Mouse (Mus musculus) heart, embryonic 10.5 days (tissue): ENCODE measurements at regions not wholly inside any gene's neighbourhood (a gene's known extent, or its start where the extent isn't known, plus 50 kb on each side); places are given as distances from the start of the nearest gene placed in this dataset.
"Not testable (repeated sequence)": the region's sequence is repeated elsewhere in the genome, so short reads cannot be mapped to it uniquely, and the experiment has no call there.

ENCODE experiments used
- DNase-seq: peaks from one replicate; pipeline ENCODE4 v3.0.0-alpha.2; 2017; ENCODE audit warnings: low spot score
- H3K27ac ChIP-seq: fragments of 300-500 bp; sonication (generic); 2 replicates; pipeline ENCODE4 v1.5.1; 2016; ENCODE audit warnings: mild to moderate bottlenecking
- H3K27me3 ChIP-seq: fragments of 300-500 bp; sonication (generic); 2 replicates; pipeline ENCODE4 v1.6.1; 2016; ENCODE audit warnings: mild to moderate bottlenecking; ENCODE audit not compliant: poor library complexity, insufficient read depth, severe bottlenecking
- H3K36me3 ChIP-seq: fragments of 300-500 bp; sonication (generic); 2 replicates; pipeline ENCODE4 v1.6.1; 2016; ENCODE audit warnings: mild to moderate bottlenecking, moderate library complexity
- H3K4me1 ChIP-seq: fragments of 300-500 bp; sonication (generic); 2 replicates; pipeline ENCODE4 v1.6.1; 2016; ENCODE audit warnings: mild to moderate bottlenecking
- H3K4me3 ChIP-seq: fragments of 300-500 bp; sonication (generic); 2 replicates; pipeline ENCODE4 v1.5.1; 2016; ENCODE audit warnings: mild to moderate bottlenecking, moderate library complexity
- H3K9me3 ChIP-seq: fragments of 300-500 bp; sonication (generic); 2 replicates; pipeline ENCODE4 v1.6.1; 2016; ENCODE audit warnings: mild to moderate bottlenecking, moderate library complexity
- WGBS: fragments of 180-500 bp; shearing (Covaris S2); methylation state at CpG from one replicate; pipeline ENCODE4 v1.1.7; 2016; 5-methylcytosine and 5-hydroxymethylcytosine counted together

GRCm38 (mm10) chr7:138472371-138472770 lies 74.8 kb upstream of the Tcerg1l start:
- WGBS: 83% methylated on average over 5 of the region's 5 CpGs

GRCm38 (mm10) chr7:138469211-138469610 lies 71.7 kb upstream of the Tcerg1l start:
- H3K36me3 ChIP-seq: no peaks in the 10 kb centered on the region
- WGBS: 47% methylated on average over 4 of the region's 4 CpGs
- DNase-seq: peak; percentile 71
- no peak overlapping the region for H3K27ac ChIP-seq
- no peak overlapping the region for H3K4me3 ChIP-seq
- H3K4me1 ChIP-seq: peaks cover 7% of the 10 kb centered on the region; the same call in 1 of the 2 replicates
- H3K27me3 ChIP-seq: no peaks in the 10 kb centered on the region
- H3K9me3 ChIP-seq: no peaks in the 10 kb centered on the region

More at GRCm38 (mm10) chr7:138472371-138472770, 74.8 kb upstream of the Tcerg1l start:
- H3K27ac ChIP-seq: no peak overlapping the region
- H3K9me3 ChIP-seq: no peaks in the 10 kb centered on the region
- H3K4me1 ChIP-seq: peaks cover 7% of the 10 kb centered on the region; the same call in 1 of the 2 replicates
- H3K27me3 ChIP-seq: no peaks in the 10 kb centered on the region
- peak; percentile 55 for DNase-seq
- H3K36me3 ChIP-seq: no peaks in the 10 kb centered on the region
- no peak overlapping the region for H3K4me3 ChIP-seq

GRCm38 (mm10) chr7:138468436-138468835 lies 70.9 kb upstream of the Tcerg1l start:
- 84% methylated on average over 2 of the region's 2 CpGs for WGBS
- H3K36me3 ChIP-seq: no peaks in the 10 kb centered on the region
- no peaks in the 10 kb centered on the region for H3K27me3 ChIP-seq
- no peak overlapping the region for H3K4me3 ChIP-seq
- no peak overlapping the region for H3K27ac ChIP-seq
- DNase-seq: peak; percentile 61
- no peaks in the 10 kb centered on the region for H3K9me3 ChIP-seq
- H3K4me1 ChIP-seq: peaks cover 7% of the 10 kb centered on the region; the same call in 1 of the 2 replicates

- 84% methylated on average over 2 of the region's 2 CpGs for WGBS
- H3K4me1 ChIP-seq: peaks cover 5% of the 10 kb centered on the region; the same call in 1 of the 2 replicates
- DNase-seq: peak; percentile 19
- H3K4me3 ChIP-seq: no peak overlapping the region
- H3K9me3 ChIP-seq: no peaks in the 10 kb centered on the region
- H3K36me3 ChIP-seq: no peaks in the 10 kb centered on the region
- H3K27ac ChIP-seq: no peak overlapping the region
- H3K27me3 ChIP-seq: no peaks in the 10 kb centered on the region
These were observed 70.5 kb upstream of the Tcerg1l start for GRCm38 (mm10) chr7:138467981-138468380.

- peak; percentile 67 for DNase-seq
- H3K36me3 ChIP-seq: no peaks in the 10 kb centered on the region
- no peaks in the 10 kb centered on the region for H3K9me3 ChIP-seq
- H3K27ac ChIP-seq: no peak overlapping the region
- no peak overlapping the region for H3K4me3 ChIP-seq
- WGBS: 83% methylated on average over 1 of the region's 1 CpGs
- no peaks in the 10 kb centered on the region for H3K27me3 ChIP-seq
- H3K4me1 ChIP-seq: no peaks in the 10 kb centered on the region
These were observed 69.9 kb upstream of the Tcerg1l start for GRCm38 (mm10) chr7:138467386-138467785.

GRCm38 (mm10) chr7:138457964-138458363 lies 60.4 kb upstream of the Tcerg1l start:
- H3K4me1 ChIP-seq: no peaks in the 10 kb centered on the region
- no peak for DNase-seq
- H3K27me3 ChIP-seq: no peaks in the 10 kb centered on the region
- no peaks in the 10 kb centered on the region for H3K36me3 ChIP-seq
- no peak overlapping the region for H3K27ac ChIP-seq
- H3K4me3 ChIP-seq: no peak overlapping the region
- 42% methylated on average over 7 of the region's 7 CpGs for whole genome bisulfite sequencing
- no peaks in the 10 kb centered on the region for H3K9me3 ChIP-seq

GRCm38 (mm10) chr7:138455371-138455770 lies 57.8 kb upstream of the Tcerg1l start:
- Histone ChIP-seq H3K27ac (no peak overlapping the region), H3K9me3 (no peaks in the 10 kb centered on the region), H3K27me3 (no peaks in the 10 kb centered on the region), H3K4me3 (no peak overlapping the region), H3K36me3 (no peaks in the 10 kb centered on the region), H3K4me1 (no peaks in the 10 kb centered on the region)
- no peak for DNase-seq
- WGBS: 89% methylated on average over 3 of the region's 3 CpGs

GRCm38 (mm10) chr7:138454498-138455225 lies 57.1 kb upstream of the Tcerg1l start:
- not testable (repeated sequence) for H3K27me3 ChIP-seq, DNase-seq, H3K27ac ChIP-seq, H3K9me3 ChIP-seq, H3K36me3 ChIP-seq, H3K4me1 ChIP-seq, H3K4me3 ChIP-seq
- 53% methylated on average over 14 of the region's 14 CpGs for WGBS

- Histone ChIP-seq H3K27ac (no peak overlapping the region), H3K4me3 (no peak overlapping the region), H3K4me1 (no peaks in the 10 kb centered on the region), H3K36me3 (no peaks in the 10 kb centered on the region), H3K27me3 (no peaks in the 10 kb centered on the region), H3K9me3 (no peaks in the 10 kb centered on the region)
- DNase-seq: no peak
These were observed 53.8 kb upstream of the Tcerg1l start for GRCm38 (mm10) chr7:138451321-138451720.

- no peaks in the 10 kb centered on the region for H3K27me3 ChIP-seq
- H3K4me1 ChIP-seq: no peaks in the 10 kb centered on the region
- no peak overlapping the region for H3K27ac ChIP-seq
- no peak overlapping the region for H3K4me3 ChIP-seq
- H3K9me3 ChIP-seq: no peaks in the 10 kb centered on the region
- no peaks in the 10 kb centered on the region for H3K36me3 ChIP-seq
- 82% methylated on average over 7 of the region's 7 CpGs for WGBS
- DNase-seq: no peak
These were observed 51.0 kb upstream of the Tcerg1l start for GRCm38 (mm10) chr7:138448519-138448918.
